Mouse (Mus musculus) heart, embryonic 16.5 days (tissue): ENCODE results near the gene D11Wsu47e. TPM values are rescaled to one million over a fixed set of nuclear protein-coding genes. Genes with fewer than 3 reads are reported as not detected.

Experiments
- ATAC-seq: fragments of 200-750 bp; cut with Nextera tagmentation; replicated peaks from 2 replicates; pipeline ENCODE4 v1.8.0; 2017; ENCODE audit warnings: moderate number of reproducible peaks; ENCODE audit not compliant: insufficient read depth, low FRiP score; ENCODE audit errors: extremely low read depth
- H3K27ac ChIP-seq: fragments of 300-500 bp; sonication (generic); 2 replicates; pipeline ENCODE4 v1.5.1; 2014; ENCODE audit warnings: mild to moderate bottlenecking, low read length, control low read depth, moderate library complexity
- H3K27me3 ChIP-seq: fragments of 300-500 bp; sonication (generic); 2 replicates; pipeline ENCODE4 v1.6.1; 2014; ENCODE audit warnings: low read length, mixed read lengths; ENCODE audit not compliant: control insufficient read depth, insufficient read depth
- H3K36me3 ChIP-seq: fragments of 300-500 bp; sonication (generic); 2 replicates; pipeline ENCODE4 v1.6.1; 2014; ENCODE audit not compliant: control insufficient read depth, insufficient read depth
- H3K4me1 ChIP-seq: fragments of 300-500 bp; sonication (generic); 2 replicates; pipeline ENCODE4 v1.6.1; 2014; ENCODE audit warnings: low read length, mixed read lengths; ENCODE audit not compliant: control insufficient read depth, insufficient read depth
- H3K4me2 ChIP-seq: fragments of 300-500 bp; sonication (generic); 2 replicates; pipeline ENCODE4 v1.6.1; 2014; ENCODE audit warnings: low read depth, mild to moderate bottlenecking, control low read depth, low read length
- H3K4me3 ChIP-seq: fragments of 300-500 bp; sonication (generic); 2 replicates; pipeline ENCODE4 v1.5.1; 2014; ENCODE audit warnings: mild to moderate bottlenecking, control low read depth, low read length
- H3K9ac ChIP-seq: fragments of 300-500 bp; sonication (generic); 2 replicates; pipeline ENCODE4 v1.6.1; 2014; ENCODE audit warnings: low read length, control low read depth
- H3K9me3 ChIP-seq: fragments of 300-500 bp; sonication (generic); replicated peaks from 2 replicates; pipeline ENCODE4 v1.6.1; 2016; ENCODE audit warnings: low read length; ENCODE audit not compliant: control insufficient read depth
- whole genome bisulfite sequencing: fragments of 180-500 bp; shearing (Covaris S2); extraction: QIAGEN DNeasy Blood & Tissue Kit; methylation state at CpG from one replicate; pipeline ENCODE4 v1.1.7; 2014; 5-methylcytosine and 5-hydroxymethylcytosine counted together
- polyA plus RNA-seq: library from polyadenylated mRNA; unstranded; fragments of >200 nt; fragmentation: Nextera tagmentation; extraction: Ambion mirVana; gene quantifications from 2 replicates; pipeline ENCODE4 v1.2.1, GENCODE M21; 2015

The D11Wsu47e gene
- polyA plus RNA-seq, 1 experiment from 2014 or later, result 14.8 TPM

GRCm38 (mm10) chr11:113742998-113743397, 58.8 kb downstream of the D11Wsu47e start:
- peaks cover 8% of the 10 kb centered on the region for H3K36me3 ChIP-seq
- H3K27ac ChIP-seq, result no peak overlapping the region
- no peak overlapping the region for H3K4me3 ChIP-seq
- H3K9me3 ChIP-seq, result peaks cover 8% of the 10 kb centered on the region; the same call in 1 of the 2 replicates
- H3K4me1 ChIP-seq, result peaks cover 25% of the 10 kb centered on the region
- H3K27me3 ChIP-seq, result no peaks in the 10 kb centered on the region
- 90% methylated on average over 1 of the region's 1 CpGs for WGBS
- H3K4me2 ChIP-seq, result no peak overlapping the region
- H3K9ac ChIP-seq, result no peak overlapping the region
- ATAC-seq, result no peak

Other genes with a start within 250 kb of the D11Wsu47e start
- gene Sstr2, start 65.1 kb upstream of the D11Wsu47e start, polyA plus RNA-seq, result 1.2 and 2.6 TPM in 2 replicates
- gene Cog1, start 35.2 kb upstream of the D11Wsu47e start, polyA plus RNA-seq, result 15.5 and 18.6 TPM in 2 replicates
- 11.9 and 16.2 TPM in 2 replicates for gene Slc39a11, start 34.3 kb upstream of the D11Wsu47e start, polyA plus RNA-seq
- 39.6 and 41.1 TPM in 2 replicates for gene Fam104a, start 257 bp upstream of the D11Wsu47e start, polyA plus RNA-seq
- gene Cpsf4l, start 25.6 kb downstream of the D11Wsu47e start, polyA plus RNA-seq, result 4.6 and 13.3 TPM in 2 replicates
- 25.1 and 30.2 TPM in 2 replicates for gene Cdc42ep4, start 67.5 kb downstream of the D11Wsu47e start, polyA plus RNA-seq